Mouse (Mus musculus): ENCODE measurements around the gene Fgfr1op.

DNA sequence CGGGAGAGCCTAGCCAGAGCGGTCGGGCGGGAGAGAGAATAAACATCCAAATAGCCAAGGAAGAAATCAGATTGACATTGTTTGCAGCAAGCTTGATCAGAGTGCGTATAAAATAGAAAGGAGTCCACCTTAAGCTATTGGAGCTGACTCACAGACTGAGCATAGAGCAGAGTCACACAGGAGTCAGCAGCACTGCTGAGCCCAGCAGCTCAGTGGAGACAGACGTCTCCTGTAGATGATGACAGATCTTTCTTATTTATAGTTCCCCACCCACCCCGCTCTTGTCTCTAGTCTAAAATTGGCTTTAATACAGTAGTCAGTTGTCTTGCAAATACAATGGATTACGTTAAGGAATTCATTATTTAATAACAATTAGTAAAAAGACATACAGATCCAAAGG, 28.4 kb downstream of the Fgfr1op start:
- TF ChIP-seq POLR2A (IDR thresholded peaks at IDR 0.05; ENCODE audit: borderline replicate concordance, extremely low read depth, insufficient read depth, insufficient read length, poor library complexity, severe bottlenecking) (no peak), CTCF (IDR thresholded peaks at IDR 0.05; ENCODE audit: borderline replicate concordance, extremely low read depth, insufficient read depth, insufficient read length) (no peak)
